8 mouse cellular contexts compared by ENCODE assay signal in genomic region chr2:167569934-167570651, GRCm38 (mm10). TPM values are rescaled to one million over a fixed set of nuclear protein-coding genes. Genes with fewer than 3 reads are reported as not detected.
A peak's percentile ranks its signal among the peaks of the same experiment; 100 is the strongest.
DNase-seq lines count a peak whose midpoint lies in the region; ATAC-seq and TF ChIP-seq lines count a peak whose summit lies in the region.

No protein-coding gene starts in this region.

- ATAC-seq in midbrain, postnatal 0 days (ENCODE audit: low FRiP score): no peak
- no peak for ATAC-seq in midbrain, embryonic 13.5 days

- H3K4me3 ChIP-seq in midbrain, postnatal 0 days (ENCODE audit: low read depth, low read length): no peak overlapping the region
- H3K4me3 ChIP-seq in midbrain, embryonic 13.5 days (replicated peaks): no peak overlapping the region

- WGBS in midbrain, postnatal 0 days: 57% methylated on average over 13 of the region's 13 CpGs
- WGBS in midbrain, embryonic 13.5 days: 77% methylated on average over 13 of the region's 13 CpGs

- no peak overlapping the region for H3K27ac ChIP-seq in midbrain, postnatal 0 days (ENCODE audit: low read depth, low read length)
- no peak overlapping the region for H3K27ac ChIP-seq in midbrain, embryonic 13.5 days

- no peaks in the 10 kb centered on the region for H3K27me3 ChIP-seq in midbrain, postnatal 0 days (ENCODE audit: insufficient read depth, low read length)
- no peaks in the 10 kb centered on the region for H3K27me3 ChIP-seq in midbrain, embryonic 13.5 days

- H3K36me3 ChIP-seq in midbrain, postnatal 0 days (ENCODE audit: insufficient read depth, low read length): no peaks in the 10 kb centered on the region
- H3K36me3 ChIP-seq in midbrain, embryonic 13.5 days: no peaks in the 10 kb centered on the region

- peak; percentile 40 for DNase-seq in midbrain, postnatal 0 days (ENCODE audit: low spot score)
- peak; percentile 93 for DNase-seq in adrenal gland, postnatal 14 days
- peak; percentile 73 for DNase-seq in gonadal fat pad, adult 2 months (ENCODE audit: low read depth)
- DNase-seq in kidney, adult 8-10 months: peak; percentile 40 to 49
- DNase-seq in lung, postnatal 36 days: peak; percentile 89
- no peak for DNase-seq in yolk sac, embryonic 10.5 days (ENCODE audit: low spot score)
- DNase-seq in natural killer cell, adult 2 months (ENCODE audit: low spot score in 2 of 2): no peak

- H3K9ac ChIP-seq in midbrain, postnatal 0 days (replicated peaks; ENCODE audit: low read length, poor library complexity, severe bottlenecking): no peak overlapping the region
- no peak overlapping the region for H3K9ac ChIP-seq in midbrain, embryonic 13.5 days (replicated peaks)

- H3K4me2 ChIP-seq in midbrain, postnatal 0 days (ENCODE audit: low read depth, low read length, poor library complexity, severe bottlenecking): no peak overlapping the region
- no peak overlapping the region for H3K4me2 ChIP-seq in midbrain, embryonic 13.5 days (replicated peaks)

- no peaks in the 10 kb centered on the region for H3K9me3 ChIP-seq in midbrain, postnatal 0 days (ENCODE audit: low read length)
- no peaks in the 10 kb centered on the region for H3K9me3 ChIP-seq in midbrain, embryonic 13.5 days

- H3K4me1 ChIP-seq in midbrain, postnatal 0 days (ENCODE audit: insufficient read depth, low read length): no peaks in the 10 kb centered on the region; the same call in 1 of the 2 replicates
- H3K4me1 ChIP-seq in midbrain, embryonic 13.5 days (replicated peaks): peaks cover 6% of the 10 kb centered on the region

- TF ChIP-seq CTCF in midbrain, postnatal 0 days (IDR thresholded peaks at IDR 0.05): no peak

RNA-seq across cellular contexts. Expression of gene Snai1, which starts 32.1 kb away (rescaled TPM):
- 0.28 and 0.71 TPM in 2 replicates for total RNA-seq in midbrain, postnatal 0 days (2014; rRNA removed)
- 3.8 and 5.1 TPM in 2 replicates for polyA plus RNA-seq in midbrain, postnatal 0 days (2015; fragmentation: Nextera tagmentation; extraction: Ambion mirVana)
- polyA plus RNA-seq in midbrain, embryonic 13.5 days (2015; fragmentation: Nextera tagmentation; extraction: Ambion mirVana): 5.4 and 5.8 TPM in 2 replicates
- total RNA-seq in adrenal gland, postnatal 14 days (2021): 7.2 and 10.6 TPM in 2 replicates
- 10.0 and 14.1 TPM in 2 replicates for polyA plus RNA-seq in gonadal fat pad, adult 2 months (2012; rRNA removed)

Comparison
In these comparisons a context has a peak if more than half of its experiments do, and no peak if none do; other contexts are left out.
1. DNase-seq: peak in midbrain, postnatal 0 days (single experiment), adrenal gland, postnatal 14 days (single experiment), gonadal fat pad, adult 2 months (single experiment), kidney, adult 8-10 months (2 of 2) and lung, postnatal 36 days (single experiment); none in yolk sac, embryonic 10.5 days (single experiment) and natural killer cell, adult 2 months (0 of 2).